Mouse (Mus musculus): ENCODE measurements at regions not wholly inside any gene's neighbourhood (a gene's known extent, or its start where the extent isn't known, plus 50 kb on each side); places are given as distances from the start of the nearest gene placed in this dataset.

DNA sequence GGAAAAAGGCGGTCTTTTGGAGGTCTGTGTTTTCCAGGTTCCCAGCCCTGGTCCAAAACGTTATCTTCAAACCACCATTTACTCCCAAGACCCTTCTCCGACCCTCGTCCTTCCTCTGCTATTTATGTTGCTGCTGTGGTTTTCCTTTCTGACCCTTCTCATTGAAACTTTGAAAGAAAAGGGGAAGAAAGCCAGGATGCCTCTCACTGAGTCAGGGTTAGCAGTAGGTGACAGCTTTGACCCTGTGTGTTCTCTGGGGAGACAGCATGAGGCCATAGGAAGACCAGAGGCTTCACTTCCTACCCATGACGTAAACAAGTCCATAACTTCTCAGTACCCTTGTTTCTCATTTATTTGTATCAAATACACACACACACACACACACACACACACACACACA lies 166.1 kb downstream of the Gsdmc2 start:
- POLR2A ChIA-PET: no interaction called here
- CTCF ChIA-PET: interaction anchor here in 1 of 4 experiments (0.6 kb wide), 1 partner anchor 15 kb away, joined by 5 read pairs; no protein-coding TSS in a partner anchor

DNA sequence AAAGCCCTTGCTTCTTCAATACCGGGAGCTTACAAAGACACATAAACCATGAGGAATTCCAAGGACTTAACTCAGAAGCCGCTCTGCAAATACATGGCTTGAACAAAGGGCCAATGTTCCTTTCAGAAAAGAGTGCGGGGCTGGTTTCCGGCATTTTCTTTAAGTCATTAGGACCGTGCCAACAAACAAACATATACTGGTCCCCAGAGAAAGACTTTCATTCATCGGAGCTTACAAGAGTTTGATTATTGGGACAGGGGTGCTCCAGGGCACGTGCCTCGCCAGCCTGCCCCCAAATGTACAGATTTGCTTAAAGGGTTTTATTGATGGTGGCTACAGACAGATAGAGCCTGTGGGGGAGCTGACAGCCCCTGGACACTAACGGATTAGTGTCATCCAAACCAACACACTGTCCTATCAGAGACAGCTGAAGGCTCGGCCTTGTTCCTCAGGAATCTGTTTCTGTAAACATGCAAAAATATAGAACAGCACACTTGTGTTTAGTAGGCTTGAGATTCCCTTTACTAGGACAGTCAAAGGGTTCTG lies 169.4 kb downstream of the Gsdmc2 start:
- ChIA-PET POLR2A (no interaction called here), CTCF (no interaction called here)

DNA sequence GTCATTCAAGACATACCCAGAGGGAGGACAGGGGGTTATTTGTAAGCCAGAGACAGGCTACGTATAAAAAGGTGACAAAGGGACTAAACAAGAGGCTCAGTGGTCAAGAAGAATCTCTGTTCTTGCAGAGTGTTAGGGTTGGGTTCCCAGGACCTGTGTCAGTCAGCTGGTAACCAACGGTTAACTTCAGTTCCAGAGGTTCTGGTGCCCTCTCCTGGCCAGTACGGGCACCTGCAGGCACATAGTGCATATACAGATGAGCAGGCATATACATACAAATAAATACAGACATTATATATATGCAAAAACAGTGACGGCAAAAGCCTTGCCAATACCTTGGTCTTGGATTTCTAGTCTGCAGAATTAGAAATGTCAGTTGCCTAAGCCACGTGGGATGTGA lies 170.6 kb downstream of the Gsdmc2 start:
- ChIA-PET CTCF (no interaction called here), POLR2A (no interaction called here)

- POLR2A ChIA-PET: no interaction called here
- CTCF ChIA-PET: no interaction called here
These were observed 173.9 kb downstream of the Gsdmc2 start for GRCm38 (mm10) chr15:63671081-63671480.

GRCm38 (mm10) chr15:63670561-63670960 lies 174.4 kb downstream of the Gsdmc2 start:
- POLR2A ChIA-PET: no interaction called here
- CTCF ChIA-PET: no interaction called here

- CTCF ChIA-PET: interaction anchor here in 1 of 4 experiments (0.9 kb wide), 1 partner anchor 15 kb away, joined by 3 read pairs; no protein-coding TSS in a partner anchor
- POLR2A ChIA-PET: no interaction called here
These were observed 177.4 kb downstream of the Gsdmc2 start for GRCm38 (mm10) chr15:63667536-63667935.

DNA sequence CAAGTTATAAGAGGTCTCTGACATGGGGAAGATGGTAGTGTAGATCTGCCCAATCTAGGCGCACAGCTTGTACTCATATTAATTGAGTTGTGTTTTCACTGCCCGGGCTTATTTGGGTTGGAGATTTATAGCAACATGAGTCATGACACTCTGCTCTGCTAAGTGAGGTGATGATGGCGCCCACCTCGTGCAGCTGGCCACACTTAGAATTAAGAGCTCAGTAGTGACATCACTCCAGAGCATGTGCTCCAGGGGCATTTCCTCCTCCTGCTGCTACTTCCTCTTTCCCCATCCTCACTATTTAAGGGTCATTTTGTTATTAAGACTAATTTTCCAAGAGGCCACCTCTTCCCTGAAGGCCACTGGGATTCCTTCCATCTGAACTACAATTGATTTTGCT lies 179.5 kb downstream of the Gsdmc2 start:
- CTCF ChIA-PET: no interaction called here

DNA sequence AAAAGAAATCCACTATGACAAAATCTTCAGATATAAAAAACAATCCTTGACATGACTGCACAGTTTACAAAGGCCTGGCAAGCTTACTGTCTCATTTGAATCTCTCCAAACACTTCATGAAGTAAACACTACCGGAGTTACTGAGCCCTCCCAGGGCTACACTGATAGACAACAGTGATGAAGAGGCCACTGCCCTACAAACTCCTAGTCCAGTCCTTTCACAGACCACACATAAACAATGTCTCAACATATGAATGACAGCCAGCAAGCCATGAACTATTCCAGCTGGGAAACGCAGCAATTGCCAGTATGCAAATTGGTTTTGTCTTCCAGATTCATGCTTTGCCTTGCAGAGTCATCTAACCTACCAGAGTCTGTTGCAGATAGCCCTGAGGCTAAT lies 180.1 kb downstream of the Gsdmc2 start:
- CTCF ChIA-PET: no interaction called here
- POLR2A ChIA-PET: no interaction called here

More for the DNA sequence above, 179.5 kb downstream of the Gsdmc2 start:
- POLR2A ChIA-PET: interaction anchor here in 1 of 4 experiments (0.6 kb wide), 1 partner anchor 73 kb away, joined by 5 read pairs; no protein-coding TSS in a partner anchor

- ChIA-PET POLR2A (interaction anchor here in 1 of 4 experiments (0.7 kb wide), 2 partner anchors 19 to 1188 kb away, joined by 3 read pairs; no protein-coding TSS in a partner anchor), CTCF (no interaction called here)
These were observed 182.8 kb downstream of the Gsdmc2 start for GRCm38 (mm10) chr15:63662183-63662582.

DNA sequence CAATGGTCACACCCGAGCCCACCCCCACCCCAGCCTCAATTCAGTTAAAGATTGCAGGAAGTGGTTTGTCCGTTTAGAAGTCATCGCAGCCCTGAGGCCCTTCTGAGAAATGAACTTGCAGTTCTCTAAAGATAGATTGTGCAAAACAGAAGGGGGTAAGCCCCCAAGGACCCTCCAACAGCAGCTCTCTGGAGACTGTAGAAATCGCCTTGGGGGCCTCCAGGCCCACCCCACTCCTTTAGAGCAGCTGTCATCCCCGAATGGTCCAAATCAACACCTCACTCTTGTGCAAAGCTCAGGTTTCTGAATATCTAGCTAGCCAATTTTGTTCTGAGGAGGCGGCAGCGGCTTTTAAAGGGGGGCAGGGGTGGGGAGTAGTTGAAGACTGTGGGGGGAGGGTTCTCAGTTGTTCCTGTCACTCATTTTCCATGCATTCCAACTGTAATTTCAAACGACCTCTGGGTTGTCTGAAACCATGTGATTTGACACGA lies 186.9 kb downstream of the Gsdmc2 start:
- ChIA-PET CTCF (interaction anchor here in 1 of 4 experiments (0.6 kb wide), 1 partner anchor 1206 kb away, joined by 6 read pairs; no protein-coding TSS in a partner anchor), POLR2A (no interaction called here)

GRCm38 (mm10) chr15:63652216-63652961 lies 192.6 kb downstream of the Gsdmc2 start:
- POLR2A ChIA-PET: interaction anchor here in 2 of 4 experiments (0.5 to 0.6 kb wide), 2 partner anchors 61 to 1294 kb away, joined by 4 to 6 read pairs; no protein-coding TSS in a partner anchor
- CTCF ChIA-PET: interaction anchor here in 2 of 4 experiments (0.5 to 1.2 kb wide), 6 partner anchors 15 to 426 kb away, joined by 3 to 4 read pairs (median 3); no protein-coding TSS in a partner anchor

DNA sequence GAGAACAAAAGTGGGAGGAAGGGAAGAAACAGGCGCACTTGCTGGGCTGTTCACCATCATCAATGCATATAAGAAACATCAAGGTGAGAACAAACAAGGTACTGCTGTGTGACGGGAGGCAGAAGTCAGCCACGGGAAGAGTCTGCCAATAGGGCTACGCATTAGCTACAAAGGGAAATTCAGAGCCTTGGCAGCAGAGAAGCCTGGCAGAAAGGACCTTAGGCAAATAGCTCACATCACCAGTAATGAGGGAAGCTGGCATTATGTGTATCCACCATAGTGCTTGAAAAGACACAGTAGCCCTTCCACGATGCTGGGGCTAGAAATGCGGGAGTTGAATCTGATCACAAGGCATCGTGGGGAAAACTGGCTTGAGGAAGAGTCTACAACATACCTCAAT lies 193.9 kb downstream of the Gsdmc2 start:
- ChIA-PET POLR2A (interaction anchor here in 1 of 4 experiments (0.6 kb wide), 1 partner anchor 88 kb away, joined by 3 read pairs; no protein-coding TSS in a partner anchor), CTCF (interaction anchor here (0.6 to 1.2 kb wide), 4 partner anchors 121 to 1447 kb away, joined by 3 to 4 read pairs (median 3); no protein-coding TSS in a partner anchor)

DNA sequence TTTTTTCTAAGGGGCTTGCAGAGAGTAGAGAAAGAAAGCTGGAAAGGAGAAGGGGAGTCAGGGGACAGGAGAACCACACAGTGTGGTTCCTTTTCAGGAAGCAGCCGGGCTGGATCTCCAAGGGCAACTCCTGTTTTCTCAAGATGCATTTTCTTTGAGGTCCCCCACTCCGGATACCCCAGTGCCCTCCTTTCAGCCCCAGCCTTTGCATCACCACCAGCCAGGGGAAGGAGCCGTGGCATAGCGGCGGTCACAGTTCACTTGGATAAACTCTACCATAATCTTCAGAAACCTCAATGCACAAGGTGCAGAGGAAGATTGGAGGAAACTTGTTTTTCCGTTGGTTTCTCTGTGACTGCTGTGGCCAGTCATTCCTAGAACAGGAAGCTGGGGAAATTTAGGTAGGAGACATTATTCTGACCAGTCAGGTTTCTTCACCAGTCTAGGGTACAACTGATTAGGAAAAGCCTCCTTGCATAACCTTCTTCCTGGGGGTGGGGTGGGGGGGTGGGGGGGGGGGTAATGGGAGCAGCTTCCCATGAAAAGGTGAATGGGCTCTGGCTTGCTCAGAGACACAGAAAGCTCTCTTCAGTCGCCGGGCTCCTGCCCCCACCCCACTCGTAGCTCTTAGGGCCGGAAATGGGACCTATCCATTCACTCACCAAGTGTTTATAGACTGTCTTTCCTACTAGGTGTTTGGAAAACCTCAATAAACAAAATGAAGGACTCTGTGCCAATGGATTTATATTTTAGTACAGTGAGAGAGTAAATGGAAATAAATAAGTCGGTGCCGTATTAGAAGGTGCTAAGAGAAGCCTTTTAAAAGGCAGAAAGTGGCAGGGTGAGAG lies 196.6 kb downstream of the Gsdmc2 start:
- ChIA-PET POLR2A (interaction anchor here in 1 of 4 experiments (0.6 kb wide), 1 partner anchor 72 kb away, joined by 3 read pairs; no protein-coding TSS in a partner anchor), CTCF (interaction anchor here in 1 of 4 experiments (0.7 kb wide), 1 partner anchor 120 kb away, joined by 25 read pairs; no protein-coding TSS in a partner anchor)

DNA sequence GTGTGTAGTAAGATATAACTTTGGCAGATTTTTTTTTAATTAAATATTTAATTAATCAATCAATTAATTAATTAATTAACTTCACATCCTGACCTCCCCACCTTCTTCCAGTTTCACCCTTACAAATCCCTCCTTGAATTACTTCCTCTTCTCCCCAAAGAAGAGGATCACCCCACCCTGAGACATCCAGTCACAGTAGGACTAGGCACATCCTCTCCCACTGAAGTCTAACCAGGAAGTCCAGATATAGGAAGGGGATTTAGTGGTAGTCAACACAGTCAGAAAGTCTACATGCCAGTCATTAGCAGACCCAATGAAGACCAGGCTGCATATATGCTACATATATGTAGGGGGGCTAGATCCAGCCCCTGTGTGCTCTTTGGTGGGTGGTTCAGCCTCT lies 220.2 kb downstream of the Gsdmc2 start:
- CTCF ChIA-PET: no interaction called here
- POLR2A ChIA-PET: no interaction called here

- ChIA-PET POLR2A (no interaction called here), CTCF (no interaction called here)
These were observed 220.7 kb downstream of the Gsdmc2 start for GRCm38 (mm10) chr15:63624249-63624648.

DNA sequence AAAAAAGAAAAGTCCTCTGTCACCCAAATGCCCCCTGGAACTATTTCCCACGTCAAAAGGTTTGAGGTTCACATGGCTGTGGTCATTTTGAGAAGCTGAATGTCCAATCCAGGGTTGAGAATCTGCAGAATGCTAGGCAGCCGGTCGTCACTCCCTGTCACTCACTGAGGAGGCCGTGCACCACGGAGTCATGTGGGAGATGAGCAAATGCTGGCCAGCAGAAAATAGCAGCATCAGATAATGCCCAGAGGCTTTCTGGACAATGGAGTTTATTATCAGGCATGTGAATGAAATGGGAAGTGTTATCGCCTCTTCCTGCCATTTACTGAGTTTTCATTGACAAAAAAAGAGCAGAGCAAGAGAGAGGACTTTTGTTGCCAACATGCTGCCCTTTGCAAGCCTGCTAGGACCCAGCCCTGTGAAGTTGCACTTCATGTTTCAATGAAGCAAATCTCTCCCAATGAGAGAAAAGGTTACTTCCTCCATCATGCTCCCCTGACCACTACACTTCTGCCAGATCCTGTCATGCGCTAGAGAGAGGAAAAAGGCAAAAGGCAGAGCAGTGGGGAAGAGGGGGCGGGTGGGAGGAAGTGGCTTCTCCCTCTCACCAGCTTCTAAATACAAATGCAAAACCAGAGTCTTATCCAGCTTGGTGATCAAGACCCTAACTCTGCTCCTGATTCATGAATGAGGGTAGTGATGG lies 228.3 kb downstream of the Gsdmc2 start:
- CTCF ChIA-PET: no interaction called here
- POLR2A ChIA-PET: no interaction called here

DNA sequence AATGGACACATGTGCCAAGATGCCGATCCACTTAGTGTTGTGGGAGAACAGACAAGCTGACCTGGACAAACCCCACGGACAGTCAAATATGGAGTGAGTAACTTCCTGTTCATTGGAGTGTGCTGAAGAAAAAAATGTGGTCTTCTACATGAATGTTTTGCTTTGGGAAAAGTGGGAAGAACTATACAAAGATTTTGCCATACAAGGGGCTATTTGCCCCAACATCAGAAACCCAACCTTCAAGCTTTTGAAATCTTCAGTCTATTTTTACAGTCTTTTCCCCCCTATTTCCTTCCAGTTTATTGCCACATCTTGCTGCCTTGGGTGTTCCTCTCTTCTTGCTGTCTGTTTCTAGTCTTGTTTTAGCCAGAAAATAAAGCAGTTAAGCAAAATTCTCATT lies 230.8 kb downstream of the Gsdmc2 start:
- ChIA-PET CTCF (no interaction called here), POLR2A (no interaction called here)

DNA sequence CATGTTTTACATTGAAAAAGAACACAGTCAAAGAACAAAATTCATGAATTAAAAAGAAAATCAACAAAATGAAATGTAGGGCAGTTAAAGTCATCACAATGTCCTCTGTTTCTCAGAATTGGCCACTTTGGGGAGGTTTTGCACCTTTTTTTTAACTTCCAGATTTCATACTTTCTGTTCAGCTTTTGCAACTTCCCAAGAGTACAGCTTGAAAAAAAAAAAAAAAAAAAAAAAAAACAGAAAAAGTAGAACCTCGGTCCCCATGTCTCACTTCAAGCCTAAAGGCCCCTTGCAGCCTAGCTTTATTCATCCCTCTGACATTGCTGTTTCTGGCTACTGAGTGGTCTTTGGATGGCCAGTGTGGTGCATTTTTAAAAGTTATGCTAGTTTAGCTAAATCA lies 231.9 kb downstream of the Gsdmc2 start:
- CTCF ChIA-PET: no interaction called here
- POLR2A ChIA-PET: interaction anchor here in 1 of 4 experiments (0.5 kb wide), 1 partner anchor 110 kb away, joined by 5 read pairs; no protein-coding TSS in a partner anchor

- CTCF ChIA-PET: interaction anchor here in 1 of 4 experiments (0.6 kb wide), 1 partner anchor 130 kb away, joined by 6 read pairs; no protein-coding TSS in a partner anchor
- POLR2A ChIA-PET: no interaction called here
These were observed 233.8 kb downstream of the Gsdmc2 start for GRCm38 (mm10) chr15:63611161-63611560.

Measured in embryonic stem cell, embryonic (primary cell).